Comparison of ENCODE assay signal across 17 mouse cellular contexts in the genomic region with DNA sequence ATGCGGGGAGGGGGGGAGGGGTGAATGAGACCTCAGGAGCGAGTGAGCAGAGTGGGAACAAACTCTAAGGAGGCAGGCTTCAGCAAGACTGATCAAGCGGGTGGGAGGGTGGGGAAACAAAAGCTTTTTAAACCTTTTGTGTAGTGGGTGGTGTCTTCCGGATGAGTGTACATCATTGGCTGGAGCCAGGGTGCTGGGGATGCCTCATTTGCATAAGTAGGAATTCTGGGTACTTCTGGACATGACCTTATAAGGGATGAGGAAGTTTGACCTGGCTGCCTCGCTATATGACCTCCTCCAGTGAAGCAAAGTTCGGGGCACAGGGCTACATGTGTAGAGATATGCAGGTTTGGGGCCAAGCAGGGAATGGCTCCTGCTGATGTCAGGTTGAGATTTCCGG. TPM values are rescaled to one million over a fixed set of nuclear protein-coding genes. Genes with fewer than 3 reads are reported as not detected.
"Had no signal": no experiment of that assay in that cellular context is flagged by ENCODE, and none has a peak within 500 bp of the region (broad histone marks: within the 10 kb centered on the region; RNA-seq: fewer than 3 reads in every experiment).

No protein-coding gene starts in this region.

- H3K4me3 ChIP-seq: lung, embryonic 15.5 days; megakaryocyte, embryonic 14.5 days; midbrain, embryonic 13.5 days; midbrain, embryonic 15.5 days; neural tube, embryonic 12.5 days; stomach, embryonic 15.5 days had no signal

- ATAC-seq: midbrain, embryonic 13.5 days; midbrain, embryonic 15.5 days had no signal

- H3K27ac ChIP-seq: lung, embryonic 15.5 days; macrophage; midbrain, embryonic 13.5 days; midbrain, embryonic 15.5 days; neural tube, embryonic 12.5 days; stomach, embryonic 15.5 days; stomach, postnatal 0 days had no signal

- DNase-seq: lung, adult 2 months; lung, postnatal 14 days; lung, postnatal 36 days; right cerebral cortex, postnatal 14 days; thymus, adult 2 months; thymus, postnatal 25 days; thymus, postnatal 4 days had no signal

RNA-seq across cellular contexts. Expression of a gene that starts 23.0 kb away (rescaled TPM):
- total RNA-seq: megakaryocyte progenitor cell, adult 5-6 weeks; monocyte, adult 5-6 weeks had no signal
